Mouse (Mus musculus): ENCODE data around the gene Tnfrsf14. TPM values are rescaled to one million over a fixed set of nuclear protein-coding genes. Genes with fewer than 3 reads are reported as not detected.

Gene Tnfrsf14
- polyA plus RNA-seq (2015; fragmentation: Nextera tagmentation; extraction: Ambion mirVana), result 1.3 and 1.9 TPM in 2 replicates

GRCm38 (mm10) chr4:154928395-154929087 is at the start of gene Tnfrsf14:
Gene Tnfrsf14, minus strand, starts transcription at chr4:154928563.
- Histone ChIP-seq H3K4me1 (peaks cover 17% of the 10 kb centered on the region), H3K36me3 (no peaks in the 10 kb centered on the region), H3K4me2 (peak within 1 kb of the TSS; percentile 46), H3K27ac (peak within 1 kb of the TSS; percentile 63), H3K4me3 (peak within 1 kb of the TSS; percentile 25), H3K9ac (peak within 1 kb of the TSS; percentile 11; the same call in 1 of the 2 replicates), H3K9me3 (no peaks in the 10 kb centered on the region), H3K27me3 (no peaks in the 10 kb centered on the region)
- WGBS, result 26% methylated on average over 12 of the region's 12 CpGs
- ATAC-seq (ENCODE audit: borderline replicate concordance, extremely low read depth, low FRiP score, low TSS enrichment), result no peak

GRCm38 (mm10) chr4:154974163-154974611 is 45.8 kb upstream of the Tnfrsf14 start:
- no peak overlapping the region for H3K27ac ChIP-seq
- WGBS, result 82% methylated on average over 11 of the region's 11 CpGs
- no peaks in the 10 kb centered on the region for H3K27me3 ChIP-seq
- no peak overlapping the region for H3K4me3 ChIP-seq
- no peaks in the 10 kb centered on the region for H3K4me1 ChIP-seq
- H3K9ac ChIP-seq, result no peak overlapping the region
- ATAC-seq (ENCODE audit: borderline replicate concordance, extremely low read depth, low FRiP score, low TSS enrichment), result no peak
- no peaks in the 10 kb centered on the region for H3K9me3 ChIP-seq
- no peak overlapping the region for H3K4me2 ChIP-seq
- peaks cover 100% of the 10 kb centered on the region for H3K36me3 ChIP-seq

GRCm38 (mm10) chr4:154972546-154972945 is 44.2 kb upstream of the Tnfrsf14 start:
- Histone ChIP-seq H3K27ac (no peak overlapping the region), H3K27me3 (no peaks in the 10 kb centered on the region), H3K4me2 (no peak overlapping the region), H3K9ac (no peak overlapping the region), H3K36me3 (peaks cover 88% of the 10 kb centered on the region), H3K9me3 (no peaks in the 10 kb centered on the region), H3K4me1 (no peaks in the 10 kb centered on the region), H3K4me3 (no peak overlapping the region)
- no peak for ATAC-seq (ENCODE audit: borderline replicate concordance, extremely low read depth, low FRiP score, low TSS enrichment)
- 95% methylated on average over 12 of the region's 12 CpGs for WGBS

GRCm38 (mm10) chr4:154967173-154967572 is 38.8 kb upstream of the Tnfrsf14 start:
- ATAC-seq (ENCODE audit: borderline replicate concordance, extremely low read depth, low FRiP score, low TSS enrichment), result no peak
- Histone ChIP-seq H3K27ac (no peak overlapping the region), H3K4me1 (peaks cover 36% of the 10 kb centered on the region), H3K9ac (no peak overlapping the region), H3K4me2 (no peak overlapping the region), H3K4me3 (no peak overlapping the region), H3K27me3 (peaks cover 14% of the 10 kb centered on the region), H3K9me3 (no peaks in the 10 kb centered on the region), H3K36me3 (peaks cover 34% of the 10 kb centered on the region)
- WGBS, result 59% methylated on average over 5 of the region's 5 CpGs

GRCm38 (mm10) chr4:154965856-154966255 is 37.5 kb upstream of the Tnfrsf14 start:
- Histone ChIP-seq H3K27me3 (peaks cover 28% of the 10 kb centered on the region), H3K36me3 (peaks cover 21% of the 10 kb centered on the region), H3K4me1 (peaks cover 48% of the 10 kb centered on the region), H3K9ac (0 out of 2 replicates have a peak overlapping the region, but pooled peaks have one; percentile 82), H3K9me3 (no peaks in the 10 kb centered on the region), H3K4me3 (peak overlapping the region; percentile 77; the same call in 1 of the 2 replicates), H3K27ac (no peak overlapping the region), H3K4me2 (peak overlapping the region; percentile 77)
- 66% methylated on average over 3 of the region's 3 CpGs for WGBS
- no peak for ATAC-seq (ENCODE audit: borderline replicate concordance, extremely low read depth, low FRiP score, low TSS enrichment)

GRCm38 (mm10) chr4:154964581-154965235 is 36.3 kb upstream of the Tnfrsf14 start:
- ATAC-seq (ENCODE audit: borderline replicate concordance, extremely low read depth, low FRiP score, low TSS enrichment), result no peak
- H3K27me3 ChIP-seq, result peaks cover 39% of the 10 kb centered on the region
- WGBS, result under 1% methylated on average over 36 of the region's 36 CpGs
- peak overlapping the region; percentile 77 for H3K4me2 ChIP-seq
- H3K4me3 ChIP-seq, result peak overlapping the region; percentile 77
- H3K36me3 ChIP-seq, result peaks cover 9% of the 10 kb centered on the region
- no peaks in the 10 kb centered on the region for H3K9me3 ChIP-seq
- H3K4me1 ChIP-seq, result peaks cover 55% of the 10 kb centered on the region
- H3K27ac ChIP-seq, result peak overlapping the region; percentile 88
- peak overlapping the region; percentile 82 for H3K9ac ChIP-seq

GRCm38 (mm10) chr4:154963901-154964580 is 35.7 kb upstream of the Tnfrsf14 start, which contains the start of gene Pank4:
Gene Pank4, plus strand, starts transcription at chr4:154964123.
- H3K27ac ChIP-seq, result peak within 1 kb of the TSS; percentile 88
- peak; percentile 94 for ATAC-seq (ENCODE audit: borderline replicate concordance, extremely low read depth, low FRiP score, low TSS enrichment)
- H3K4me2 ChIP-seq, result peak within 1 kb of the TSS; percentile 77
- peaks cover 46% of the 10 kb centered on the region for H3K27me3 ChIP-seq
- H3K36me3 ChIP-seq, result peaks cover 2% of the 10 kb centered on the region
- peaks cover 55% of the 10 kb centered on the region for H3K4me1 ChIP-seq
- under 1% methylated on average over 53 of the region's 66 CpGs for WGBS
- H3K9me3 ChIP-seq, result no peaks in the 10 kb centered on the region
- peak within 1 kb of the TSS; percentile 82 for H3K9ac ChIP-seq
- peak within 1 kb of the TSS; percentile 77 for H3K4me3 ChIP-seq

- Histone ChIP-seq H3K4me3 (peak overlapping the region; percentile 77), H3K36me3 (no peaks in the 10 kb centered on the region), H3K27ac (no peak overlapping the region), H3K4me1 (peaks cover 59% of the 10 kb centered on the region), H3K9ac (no peak overlapping the region), H3K27me3 (peaks cover 53% of the 10 kb centered on the region), H3K4me2 (peak overlapping the region; percentile 77), H3K9me3 (no peaks in the 10 kb centered on the region)
- ATAC-seq (ENCODE audit: borderline replicate concordance, extremely low read depth, low FRiP score, low TSS enrichment), result no peak
- 33% methylated on average over 11 of the region's 11 CpGs for WGBS
Measured at GRCm38 (mm10) chr4:154963190-154963836, 35.0 kb upstream of the Tnfrsf14 start.

GRCm38 (mm10) chr4:154962683-154963082 is 34.3 kb upstream of the Tnfrsf14 start:
- H3K27ac ChIP-seq, result no peak overlapping the region
- H3K36me3 ChIP-seq, result no peaks in the 10 kb centered on the region
- H3K27me3 ChIP-seq, result peaks cover 59% of the 10 kb centered on the region
- peaks cover 65% of the 10 kb centered on the region for H3K4me1 ChIP-seq
- no peak overlapping the region for H3K4me3 ChIP-seq
- H3K9ac ChIP-seq, result no peak overlapping the region
- H3K4me2 ChIP-seq, result no peak overlapping the region
- 79% methylated on average over 7 of the region's 7 CpGs for WGBS
- H3K9me3 ChIP-seq, result no peaks in the 10 kb centered on the region
- ATAC-seq (ENCODE audit: borderline replicate concordance, extremely low read depth, low FRiP score, low TSS enrichment), result no peak

GRCm38 (mm10) chr4:154961911-154962310 is 33.5 kb upstream of the Tnfrsf14 start:
- Histone ChIP-seq H3K4me3 (peak overlapping the region; percentile 36; the same call in 1 of the 2 replicates), H3K9me3 (no peaks in the 10 kb centered on the region), H3K4me1 (peaks cover 67% of the 10 kb centered on the region), H3K4me2 (peak overlapping the region; percentile 69), H3K27me3 (peaks cover 67% of the 10 kb centered on the region), H3K27ac (no peak overlapping the region), H3K36me3 (no peaks in the 10 kb centered on the region), H3K9ac (no peak overlapping the region)
- ATAC-seq (ENCODE audit: borderline replicate concordance, extremely low read depth, low FRiP score, low TSS enrichment), result no peak
- WGBS, result 32% methylated on average over 13 of the region's 13 CpGs

- no peak for ATAC-seq (ENCODE audit: borderline replicate concordance, extremely low read depth, low FRiP score, low TSS enrichment)
- Histone ChIP-seq H3K9ac (no peak overlapping the region), H3K27ac (no peak overlapping the region), H3K4me3 (peak overlapping the region; percentile 36), H3K36me3 (no peaks in the 10 kb centered on the region), H3K27me3 (peaks cover 72% of the 10 kb centered on the region), H3K9me3 (no peaks in the 10 kb centered on the region), H3K4me2 (peak overlapping the region; percentile 69), H3K4me1 (peaks cover 65% of the 10 kb centered on the region)
- under 1% methylated on average over 47 of the region's 47 CpGs for WGBS
Measured at GRCm38 (mm10) chr4:154961226-154961738, 32.9 kb upstream of the Tnfrsf14 start.
